Mouse (Mus musculus) heart, adult 2 months (tissue): ENCODE measurements at regions not wholly inside any gene's neighbourhood (a gene's known extent, or its start where the extent isn't known, plus 50 kb on each side); places are given as distances from the start of the nearest gene placed in this dataset.

ENCODE experiments used
- DNase-seq, 2 experiments: peaks; one replicate each; pipeline ENCODE4 v3.0.0; 2021
- H3K27ac ChIP-seq: fragments of 200-600 bp; 2 replicates; pipeline ENCODE4 v1.8.1; 2022
- H3K27me3 ChIP-seq: fragments of 200-500 bp; 2 replicates; pipeline ENCODE4 v1.6.1; 2012; ENCODE audit warnings: mild to moderate bottlenecking, low read length, inconsistent platforms, mixed read lengths; ENCODE audit not compliant: control insufficient read depth, insufficient read depth
- H3K36me3 ChIP-seq: fragments of 200-500 bp; 2 replicates; pipeline ENCODE4 v1.6.1; 2012; ENCODE audit warnings: low read length, inconsistent platforms; ENCODE audit not compliant: control insufficient read depth, insufficient read depth
- H3K4me1 ChIP-seq: fragments of 200-500 bp; 2 replicates; pipeline ENCODE4 v1.6.1; 2011; ENCODE audit warnings: low read length; ENCODE audit not compliant: control insufficient read depth, insufficient read depth
- H3K4me3 ChIP-seq: fragments of 200-600 bp; 2 replicates; pipeline ENCODE4 v1.8.1; 2022
- H3K79me2 ChIP-seq: fragments of 200-500 bp; replicated peaks from 2 replicates; pipeline ENCODE4 v1.6.1; 2012; ENCODE audit warnings: mild to moderate bottlenecking, inconsistent platforms, low read length, moderate library complexity, mixed read lengths; ENCODE audit not compliant: control insufficient read depth, insufficient read depth
- H3K9ac ChIP-seq: fragments of 200-500 bp; 2 replicates; pipeline ENCODE4 v1.6.1; 2012; ENCODE audit warnings: low read depth, mild to moderate bottlenecking, control low read depth, inconsistent platforms, low read length, mixed read lengths
- CTCF ChIP-seq: fragments of 200-600 bp; IDR thresholded peaks from 2 replicates; pipeline ENCODE4 v1.8.1; 2022; ENCODE audit warnings: antibody characterized with exemption, mild to moderate bottlenecking, moderate library complexity
- EP300 ChIP-seq: fragments of 200-500 bp; IDR thresholded peaks from 2 replicates; pipeline ENCODE4 v1.6.1; 2011; ENCODE audit warnings: low read depth, low read length, control low read depth; ENCODE audit not compliant: insufficient read depth
- POLR2A ChIP-seq: fragments of 200-500 bp; IDR thresholded peaks from 2 replicates; pipeline ENCODE4 v1.6.1; 2011; ENCODE audit warnings: mild to moderate bottlenecking, low read depth, low read length, control low read depth; ENCODE audit not compliant: insufficient read depth
- WGBS: fragments of 180-500 bp; shearing (Covaris S2); methylation state at CpG from one replicate; pipeline ENCODE4 v1.1.7; 2018; 5-methylcytosine and 5-hydroxymethylcytosine counted together
- intact Hi-C: fragments of 180-260 bp; cut with DNase I; formaldehyde crosslinking; loops from one replicate; pipeline ENCODE4 v1.15.1; 2025

DNA sequence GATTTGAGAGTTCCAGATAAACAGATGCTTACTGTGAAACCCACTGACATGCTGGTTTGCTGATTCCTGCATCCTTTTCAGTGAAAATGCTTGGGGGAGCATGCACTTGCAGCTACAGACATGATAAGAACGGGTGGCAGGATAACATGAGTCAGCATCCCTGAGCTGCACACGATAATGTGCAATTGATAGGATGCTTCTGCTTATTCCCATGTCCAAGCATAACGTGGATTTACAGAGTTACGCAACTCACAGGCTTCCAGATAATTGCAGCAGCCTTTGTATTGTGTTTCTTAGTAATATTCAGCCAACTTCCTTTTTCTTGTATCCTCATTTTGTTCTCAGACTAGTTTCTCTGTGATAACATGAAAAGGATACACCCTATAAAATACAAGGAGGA, 245.7 kb downstream of the Flrt2 start:
- Histone ChIP-seq H3K9ac (no peak overlapping the region), H3K36me3 (no peaks in the 10 kb centered on the region), H3K4me3 (no peak overlapping the region), H3K27ac (no peak overlapping the region), H3K79me2 (no peaks in the 10 kb centered on the region), H3K27me3 (no peaks in the 10 kb centered on the region), H3K4me1 (no peaks in the 10 kb centered on the region)
- WGBS: 29% methylated on average over 4 of the region's 4 CpGs
- DNase-seq: no peak
- intact Hi-C loops: no loop called here
- no peak for TF ChIP-seq EP300
- no peak for TF ChIP-seq POLR2A
- no peak for TF ChIP-seq CTCF

DNA sequence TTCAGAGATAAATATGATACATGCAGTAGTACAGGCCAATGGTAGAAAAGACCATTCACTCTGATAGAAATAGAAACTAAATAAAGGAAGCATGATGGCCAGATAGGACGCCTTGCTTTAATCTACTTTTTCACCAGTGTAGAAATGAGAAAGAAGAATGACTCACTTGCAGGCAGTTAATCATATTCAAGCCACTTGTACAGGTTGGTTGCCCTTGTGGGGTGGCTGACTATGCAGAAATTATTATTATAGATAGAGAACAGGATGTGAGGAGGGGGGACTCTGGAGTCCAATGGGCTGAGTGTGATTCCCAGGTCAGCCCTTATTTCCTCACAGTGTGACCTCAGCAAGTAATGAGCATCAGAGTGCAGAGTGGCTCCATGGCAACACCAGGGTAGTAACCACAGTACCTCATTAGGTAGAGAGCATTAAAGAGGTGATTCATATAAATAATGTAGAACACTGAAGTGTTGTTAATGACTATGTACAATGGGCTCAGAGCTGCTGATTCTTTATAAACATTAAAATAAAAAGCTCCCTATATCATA, 248.5 kb downstream of the Flrt2 start:
- H3K4me3 ChIP-seq: no peak overlapping the region
- no peak overlapping the region for H3K27ac ChIP-seq
- intact Hi-C loops: no loop called here
- TF ChIP-seq POLR2A: no peak
- no peak for TF ChIP-seq CTCF
- no peak for TF ChIP-seq EP300
- DNase-seq: no peak
- H3K9ac ChIP-seq: no peak overlapping the region
- no peaks in the 10 kb centered on the region for H3K4me1 ChIP-seq
- H3K79me2 ChIP-seq: no peaks in the 10 kb centered on the region
- no peaks in the 10 kb centered on the region for H3K27me3 ChIP-seq
- 48% methylated on average over 1 of the region's 1 CpGs for WGBS
- no peaks in the 10 kb centered on the region for H3K36me3 ChIP-seq

DNA sequence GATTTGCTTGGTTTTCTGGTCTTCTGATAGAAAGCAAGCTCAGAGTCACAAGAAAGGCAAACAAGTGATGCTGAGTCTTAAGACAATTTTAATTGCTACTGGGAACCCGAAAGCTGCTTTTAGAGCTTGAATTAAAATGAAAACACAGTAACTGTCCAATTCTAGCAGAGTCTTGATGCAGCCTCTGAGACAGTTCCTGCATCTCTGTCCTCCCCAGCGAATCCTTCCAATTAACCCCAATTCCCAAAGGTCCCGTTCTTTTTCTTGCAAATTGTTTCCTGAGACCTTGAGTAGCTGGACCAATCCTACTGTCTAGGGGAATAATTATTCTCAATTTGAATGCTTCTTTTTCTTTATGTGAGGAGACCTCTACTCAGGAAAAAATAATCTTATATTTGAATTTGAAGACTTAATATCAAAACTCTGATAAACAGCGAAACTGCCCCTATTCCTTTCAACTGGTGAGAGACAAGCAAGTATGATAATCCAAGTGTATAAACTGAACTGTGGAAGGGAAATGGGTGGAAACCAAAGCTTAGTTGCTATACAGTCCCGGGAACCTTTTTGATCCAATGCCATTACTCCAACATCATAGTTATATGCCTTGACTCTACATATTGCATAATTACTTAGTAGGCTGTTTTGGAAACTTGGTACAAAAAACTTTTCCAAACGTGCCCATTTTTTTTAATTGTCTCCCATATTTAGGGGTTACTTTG, 267.9 kb downstream of the Flrt2 start:
- TF ChIP-seq POLR2A (no peak), EP300 (no peak), CTCF (no peak)
- intact Hi-C loops: no loop called here
- H3K36me3 ChIP-seq: no peaks in the 10 kb centered on the region
- WGBS: 69% methylated on average over 6 of the region's 6 CpGs
- no peaks in the 10 kb centered on the region for H3K27me3 ChIP-seq
- H3K9ac ChIP-seq: no peak overlapping the region
- no peak for DNase-seq
- no peaks in the 10 kb centered on the region for H3K4me1 ChIP-seq
- H3K27ac ChIP-seq: no peak overlapping the region
- H3K4me3 ChIP-seq: no peak overlapping the region
- no peaks in the 10 kb centered on the region for H3K79me2 ChIP-seq

DNA sequence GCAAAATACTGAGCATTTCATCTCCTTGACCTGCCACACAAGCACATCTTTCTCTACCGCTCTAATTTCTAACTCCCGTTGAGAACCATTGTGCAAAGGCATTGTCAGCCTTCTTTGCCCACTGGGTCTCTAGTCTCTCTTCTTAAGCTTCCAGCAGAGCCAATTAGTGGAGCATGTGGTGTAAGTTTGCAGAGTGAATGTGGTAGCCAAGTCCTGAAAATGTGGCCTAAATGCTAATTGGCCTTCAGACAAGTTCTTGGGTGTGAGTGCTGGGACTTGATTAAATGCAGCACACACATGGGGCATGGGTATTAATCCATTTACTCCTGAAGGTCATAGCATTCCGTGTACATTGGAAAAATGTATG, 268.5 kb downstream of the Flrt2 start:
- TF ChIP-seq EP300 (no peak), CTCF (no peak), POLR2A (no peak)
- Histone ChIP-seq H3K9ac (no peak overlapping the region), H3K79me2 (no peaks in the 10 kb centered on the region), H3K36me3 (no peaks in the 10 kb centered on the region), H3K27me3 (no peaks in the 10 kb centered on the region), H3K4me1 (no peaks in the 10 kb centered on the region), H3K27ac (no peak overlapping the region), H3K4me3 (no peak overlapping the region)
- intact Hi-C loops: no loop called here
- 53% methylated on average over 3 of the region's 3 CpGs for WGBS
- no peak for DNase-seq

DNA sequence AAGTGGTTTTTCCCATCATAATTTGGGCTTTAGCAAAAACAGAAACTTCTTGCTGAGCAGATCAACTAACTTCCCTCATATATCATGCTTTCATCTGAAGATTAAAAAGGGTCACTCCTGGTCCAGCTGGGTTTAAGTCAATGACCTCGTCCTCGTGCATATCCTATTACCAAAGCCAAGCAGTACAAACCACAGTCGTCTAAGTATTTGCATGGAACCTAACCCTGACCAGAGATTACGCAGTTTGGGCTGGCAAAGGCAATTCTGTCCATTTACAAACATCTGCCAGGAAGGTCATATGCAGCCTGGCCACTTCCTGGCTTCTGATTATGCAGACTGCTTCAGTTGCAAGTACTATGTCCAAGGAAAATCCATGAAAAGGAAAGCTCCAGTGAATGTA, 270.8 kb downstream of the Flrt2 start:
- no peak for DNase-seq
- H3K36me3 ChIP-seq: no peaks in the 10 kb centered on the region
- 56% methylated on average over 4 of the region's 4 CpGs for WGBS
- no peak overlapping the region for H3K9ac ChIP-seq
- H3K79me2 ChIP-seq: no peaks in the 10 kb centered on the region
- TF ChIP-seq CTCF (no peak), EP300 (no peak), POLR2A (no peak)
- H3K27ac ChIP-seq: no peak overlapping the region
- intact Hi-C loops: no loop called here
- no peaks in the 10 kb centered on the region for H3K27me3 ChIP-seq
- H3K4me1 ChIP-seq: no peaks in the 10 kb centered on the region
- H3K4me3 ChIP-seq: no peak overlapping the region

DNA sequence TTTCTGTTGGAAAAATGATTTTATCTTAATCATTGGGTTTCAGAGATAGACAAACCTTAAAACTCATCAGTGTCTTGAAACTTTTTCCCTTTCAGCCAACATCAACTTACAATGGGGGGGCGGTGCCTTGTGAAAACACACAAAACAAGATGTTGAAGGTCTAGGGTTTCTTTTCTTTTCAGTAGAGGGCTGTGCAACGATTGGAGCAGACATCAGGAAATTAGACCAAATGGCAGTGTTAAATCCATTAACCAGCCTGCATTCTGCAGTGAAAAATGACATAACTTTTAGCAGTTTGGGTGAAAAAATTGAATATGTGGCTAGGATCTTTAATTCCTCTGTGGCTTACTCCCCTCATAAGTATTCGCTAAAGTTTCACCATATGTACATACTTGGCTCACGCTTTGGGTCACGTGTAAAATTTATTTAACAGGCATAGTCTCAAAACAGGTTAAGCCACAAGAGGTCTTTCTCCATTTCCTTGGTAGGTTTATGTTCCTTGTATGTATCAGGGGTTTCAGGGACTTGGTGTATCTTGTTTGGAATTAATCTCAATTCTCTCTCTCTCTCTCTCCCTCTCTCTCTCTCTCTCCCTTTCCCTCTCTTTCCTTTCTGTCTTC, 296.8 kb downstream of the Flrt2 start:
- TF ChIP-seq EP300: no peak
- TF ChIP-seq CTCF: no peak
- TF ChIP-seq POLR2A: no peak
- Histone ChIP-seq H3K4me1 (no peaks in the 10 kb centered on the region), H3K27ac (no peak overlapping the region), H3K9ac (no peak overlapping the region), H3K79me2 (no peaks in the 10 kb centered on the region), H3K27me3 (no peaks in the 10 kb centered on the region), H3K36me3 (no peaks in the 10 kb centered on the region), H3K4me3 (no peak overlapping the region)
- intact Hi-C loops: no loop called here
- no peak for DNase-seq
- whole genome bisulfite sequencing: 72% methylated on average over 5 of the region's 5 CpGs
